Mouse (Mus musculus): Measurements from ENCODE around the gene Cog5. TPM values are rescaled to one million over a fixed set of nuclear protein-coding genes. Genes with fewer than 3 reads are reported as not detected.

Cog5 gene
- polyA plus RNA-seq, 1 experiment from 2014 or later, result 24.6 TPM

DNA sequence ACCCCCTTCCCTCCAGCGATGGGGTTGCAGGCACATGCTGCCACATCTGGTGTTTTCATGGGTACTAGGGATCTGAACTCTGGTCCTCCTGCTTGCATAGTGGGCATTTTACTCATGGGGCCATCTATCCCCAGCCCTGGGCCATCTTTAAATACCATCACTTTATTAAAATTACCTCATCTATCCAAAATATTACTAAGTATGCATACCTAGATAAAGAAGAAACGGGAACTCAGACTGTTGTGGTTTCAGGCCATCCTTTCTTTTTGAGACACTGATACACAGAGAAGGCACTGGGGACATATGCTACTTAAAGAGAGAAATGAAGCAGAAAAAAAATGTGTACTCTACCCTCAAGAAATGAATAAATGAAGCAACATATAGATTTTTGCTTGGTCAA lies 331.8 kb downstream of the Cog5 start:
- Histone ChIP-seq H3K27ac (replicated peaks) (no peak overlapping the region), H3K27me3 (ENCODE audit: low read depth, poor library complexity, severe bottlenecking) (no peaks in the 10 kb centered on the region), H3K4me1 (no peaks in the 10 kb centered on the region; the same call in 1 of the 2 replicates), H3K9me3 (replicated peaks) (no peaks in the 10 kb centered on the region), H3K36me3 (peaks cover 6% of the 10 kb centered on the region; the same call in 1 of the 2 replicates), H3K4me3 (no peak overlapping the region)
- DNase-seq (ENCODE audit: low spot score), result no peak
- WGBS, result 86% methylated on average over 2 of the region's 2 CpGs

Other genes with a start within 250 kb of the Cog5 start
- 17.5 and 20.1 TPM in 2 replicates for gene Cbll1, start 155.3 kb upstream of the Cog5 start, polyA plus RNA-seq (2016; fragmentation: Nextera tagmentation; extraction: Ambion mirVana)
- gene Slc26a4, start 94.9 kb upstream of the Cog5 start, polyA plus RNA-seq (2016; fragmentation: Nextera tagmentation; extraction: Ambion mirVana), result not detected in 2 replicates
- 24.4 and 25.0 TPM in 2 replicates for gene Bcap29, start 20.2 kb upstream of the Cog5 start, polyA plus RNA-seq (2016; fragmentation: Nextera tagmentation; extraction: Ambion mirVana)
- gene Dus4l, start within 50 bp of the Cog5 start, polyA plus RNA-seq (2016; fragmentation: Nextera tagmentation; extraction: Ambion mirVana), result 10.3 and 10.6 TPM in 2 replicates
- 1.1 and 2.1 TPM in 2 replicates for gene Gpr22, start 59.1 kb downstream of the Cog5 start, polyA plus RNA-seq (2016; fragmentation: Nextera tagmentation; extraction: Ambion mirVana)